Mouse (Mus musculus): ENCODE measurements around the gene Olfr263. TPM values are rescaled to one million over a fixed set of nuclear protein-coding genes. Genes with fewer than 3 reads are reported as not detected.

Olfr263 gene
- total RNA-seq, 2 experiments from 2014 or later = not detected

GRCm38 (mm10) chr13:21183661-21184060, 54.2 kb downstream of the Olfr263 start:
- Histone ChIP-seq H3K27ac (no peak overlapping the region), H3K4me3 (no peak overlapping the region)
- intact Hi-C loops (cut with DNase I) = no loop called here
- TF ChIP-seq CTCF (IDR thresholded peaks at IDR 0.05) = no peak
- DNase-seq = no peak

DNA sequence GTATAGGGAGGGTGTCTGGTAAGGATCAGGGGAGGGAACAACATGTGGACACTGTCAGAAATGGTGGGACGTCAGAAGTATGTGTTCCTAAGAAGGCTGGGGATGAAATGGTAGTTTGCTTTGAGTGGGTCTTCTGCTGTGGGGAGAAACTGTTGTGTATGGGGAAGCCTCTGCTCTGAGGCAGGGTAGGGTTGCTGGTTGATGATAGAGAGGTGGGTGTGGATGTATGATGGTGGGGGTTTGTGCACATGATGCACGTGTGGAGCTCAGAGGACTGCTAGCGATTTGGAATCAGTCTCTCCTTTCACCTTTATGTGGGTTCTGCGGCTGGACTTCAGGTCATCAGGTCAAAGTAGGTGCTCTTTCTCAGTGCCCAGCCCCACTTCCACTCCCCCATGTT, 56.1 kb downstream of the Olfr263 start:
- no peak overlapping the region for H3K4me3 ChIP-seq
- no peak overlapping the region for H3K27ac ChIP-seq
- intact Hi-C loops (cut with DNase I) = no loop called here
- no peak for TF ChIP-seq CTCF (IDR thresholded peaks at IDR 0.05)
- DNase-seq = no peak

Other genes starting within 250 kb of the Olfr263 start
- not detected for gene Olfr1370, start 54.7 kb upstream of the Olfr263 start, total RNA-seq (2021)
- gene Olfr1369-ps1, start 18.2 kb upstream of the Olfr263 start, total RNA-seq (2021) = not detected
- not detected for gene Olfr1368, start 16.2 kb downstream of the Olfr263 start, total RNA-seq (2021)
- 10 to 100 TPM; 23.8 to 26.4 TPM for gene Trim27, start 49.8 kb downstream of the Olfr263 start, total RNA-seq (2021)
- not detected for gene Gpx5, start 163.1 kb downstream of the Olfr263 start, total RNA-seq (2021)
- not detected for gene Gpx6, start 182.5 kb downstream of the Olfr263 start, total RNA-seq (2021)
- not detected for gene Olfr1367, start 217.3 kb downstream of the Olfr263 start, total RNA-seq (2021)
- 1 to 10 TPM; 6.9 to 8.7 TPM for gene Zscan12, start 233.2 kb downstream of the Olfr263 start, total RNA-seq (2021)